Mouse (Mus musculus) layer of hippocampus, adult 8-10 months (tissue): Measurements from ENCODE around the gene Bmp8b. TPM values are rescaled to one million over a fixed set of nuclear protein-coding genes. Genes with fewer than 3 reads are reported as not detected.
"Not testable (repeated sequence)": the region's sequence is repeated elsewhere in the genome, so short reads cannot be mapped to it uniquely, and the experiment has no call there.

Experiments
- DNase-seq, 2 experiments: peaks; one replicate each; pipeline ENCODE4 v3.0.0; 2022; ENCODE audit warnings: low spot score in 2 of 2
- total RNA-seq, 4 experiments: library from RNA; stranded (reverse); gene quantifications; 2 replicates each; pipeline ENCODE4 v1.2.4; 2022

Gene Bmp8b
- total RNA-seq, 4 experiments from 2014 or later = 0.18 to 0.40 (median 0.27) TPM; not detected in 1

GRCm38 (mm10) chr4:123110751-123111150, 5.8 kb downstream of the Bmp8b start:
- no peak for DNase-seq

GRCm38 (mm10) chr4:123111275-123111983, 6.5 kb downstream of the Bmp8b start:
- DNase-seq = not testable (repeated sequence)

DNA sequence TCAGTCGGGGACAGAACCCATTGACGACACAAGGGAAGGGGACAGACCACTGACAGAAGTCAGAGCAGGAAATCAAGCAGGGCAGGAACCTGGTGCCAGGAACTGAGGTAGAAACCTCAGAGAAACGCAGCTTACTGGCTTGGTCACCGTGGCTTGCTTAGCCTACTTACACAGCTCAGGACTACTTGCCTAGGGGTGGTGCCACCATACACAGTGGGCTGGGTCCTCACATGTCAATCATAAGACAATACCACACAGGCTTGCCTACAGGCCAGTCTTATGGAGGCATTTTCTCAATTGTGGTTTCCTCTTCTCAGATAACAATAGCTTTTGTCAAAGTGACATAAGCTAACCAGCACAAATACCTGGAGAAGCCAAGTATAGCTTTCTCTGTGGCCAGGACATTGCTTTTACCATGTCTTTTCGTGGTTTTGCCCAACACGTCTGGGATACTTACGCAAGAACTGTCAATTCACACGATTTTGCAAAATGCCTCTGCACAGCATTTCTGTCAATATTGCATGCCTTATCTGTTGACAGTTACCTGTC, 7.3 kb downstream of the Bmp8b start:
- DNase-seq = no peak

GRCm38 (mm10) chr4:123114651-123115050, 9.7 kb downstream of the Bmp8b start:
- DNase-seq = not testable (repeated sequence)

DNA sequence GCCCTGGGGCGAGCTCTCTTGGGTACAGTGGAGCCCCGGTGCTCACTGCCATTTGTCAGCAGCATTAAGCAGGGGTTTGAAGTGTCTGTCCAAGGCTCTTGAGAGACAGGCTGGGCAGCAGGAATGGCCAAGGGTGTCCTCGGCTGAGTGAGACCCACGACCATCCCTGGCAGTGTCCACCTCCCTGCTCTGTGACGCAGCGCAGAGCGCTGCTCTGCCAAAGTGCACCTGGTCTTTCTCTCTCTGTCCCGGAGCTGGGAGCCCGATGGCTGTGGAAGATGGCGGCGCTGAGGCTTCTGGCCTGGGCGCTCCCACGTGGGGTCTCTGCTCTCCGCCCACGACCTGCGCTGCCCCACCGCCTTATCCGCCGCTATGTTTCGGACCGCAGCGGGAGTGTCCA, 11.0 kb downstream of the Bmp8b start, which contains the start of gene Oxct2b:
Oxct2b (plus strand) TSS at position 256 of the 400 bp plus-strand sequence.
- DNase-seq = no peak

GRCm38 (mm10) chr4:123116640-123117039, 11.7 kb downstream of the Bmp8b start:
- DNase-seq = peak in 1 of 2 experiments; percentile 16

DNA sequence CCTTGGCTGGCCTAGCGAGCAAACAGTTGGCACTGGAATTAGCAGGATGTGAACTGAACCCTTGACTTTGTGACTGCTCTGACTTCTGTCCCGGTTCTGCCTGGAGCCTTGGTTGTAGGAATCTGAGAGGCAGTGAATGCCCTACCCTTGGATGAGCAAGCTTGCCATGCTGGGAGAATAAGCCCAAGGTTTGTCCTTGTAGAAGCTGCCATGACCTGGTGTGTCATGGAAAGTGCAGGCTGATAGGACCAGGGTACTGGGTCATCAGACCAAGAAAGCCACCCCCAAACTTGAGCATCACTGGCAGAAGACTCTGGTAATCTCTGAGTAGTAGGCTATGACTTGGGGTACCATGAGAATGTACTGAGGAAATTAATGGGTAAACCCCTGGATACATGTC, 16.3 kb downstream of the Bmp8b start:
- no peak for DNase-seq

GRCm38 (mm10) chr4:123126626-123127025, 21.7 kb downstream of the Bmp8b start:
- no peak for DNase-seq

DNA sequence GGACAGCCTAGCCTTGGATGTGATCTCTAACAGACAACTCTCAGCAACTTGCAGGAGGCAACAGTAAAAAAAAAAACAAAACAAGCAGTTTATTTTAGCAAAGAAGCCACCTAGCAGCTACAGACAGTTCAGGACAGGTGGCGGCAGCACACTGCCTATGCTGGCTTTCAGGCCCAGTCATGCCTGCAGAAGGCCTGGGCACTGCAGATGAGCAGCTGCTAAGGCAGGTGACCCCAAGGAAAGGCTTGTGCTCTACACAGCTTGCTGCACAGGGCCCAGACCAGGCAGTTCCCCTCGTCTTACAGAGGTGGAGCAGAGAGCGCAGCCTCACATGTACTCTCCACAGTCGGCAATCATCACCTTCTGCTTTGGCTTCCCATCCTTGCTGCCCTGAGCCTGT, 22.1 kb downstream of the Bmp8b start:
- no peak for DNase-seq

DNA sequence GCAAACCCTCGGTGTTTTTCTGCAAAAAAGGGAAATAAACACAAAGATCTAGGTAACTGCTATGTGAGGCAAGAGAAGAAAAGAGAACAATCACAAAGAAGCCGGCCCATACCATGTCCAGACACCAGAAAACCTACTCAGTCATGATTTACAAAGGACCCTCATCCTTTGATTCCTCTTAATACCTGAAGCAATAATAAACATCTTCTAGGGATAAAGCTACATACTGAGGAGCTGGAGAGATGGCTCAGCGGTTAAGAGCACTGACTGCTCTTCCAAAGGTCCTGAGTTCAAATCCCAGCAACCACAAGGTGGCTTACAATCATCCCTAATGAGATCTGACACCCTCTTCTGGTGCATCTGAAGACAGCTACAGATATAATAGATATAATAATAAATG, 32.6 kb downstream of the Bmp8b start:
- no peak for DNase-seq

DNA sequence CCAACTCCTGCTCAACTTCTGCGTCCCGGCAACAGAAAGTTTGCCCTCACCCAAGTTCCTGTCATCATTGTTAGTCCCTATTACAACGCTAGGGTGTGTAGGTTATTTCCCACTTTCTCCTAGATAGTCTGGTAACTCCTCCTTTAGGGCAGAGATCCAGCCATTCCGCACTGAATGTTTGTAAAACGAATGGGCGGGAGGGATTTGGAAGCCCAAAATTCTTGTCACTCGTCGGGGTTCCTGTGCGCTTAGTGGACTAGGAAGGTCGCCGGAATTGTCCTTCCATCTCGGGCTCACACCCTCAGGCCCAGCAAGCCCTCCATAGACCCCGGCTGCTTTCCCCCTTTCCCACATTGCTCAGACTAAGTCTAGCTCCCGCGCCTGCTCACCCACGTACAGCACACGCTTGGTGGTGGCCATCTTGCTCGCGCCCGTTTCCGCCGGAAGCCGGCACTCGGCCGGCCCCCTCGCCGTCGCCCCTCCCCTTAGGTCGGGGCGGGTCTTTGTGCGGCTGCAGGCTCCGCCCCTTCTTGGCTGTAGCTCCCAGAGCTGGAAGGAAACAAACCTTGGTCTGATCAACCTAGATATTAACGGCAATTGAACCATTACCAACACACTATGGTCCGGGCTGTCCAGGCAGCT, 34.7 kb downstream of the Bmp8b start, which contains the start of gene Ppie:
Ppie (minus strand) TSS at position 439 of the 642 bp plus-strand sequence.
- peak; percentile 26 to 53 for DNase-seq

DNA sequence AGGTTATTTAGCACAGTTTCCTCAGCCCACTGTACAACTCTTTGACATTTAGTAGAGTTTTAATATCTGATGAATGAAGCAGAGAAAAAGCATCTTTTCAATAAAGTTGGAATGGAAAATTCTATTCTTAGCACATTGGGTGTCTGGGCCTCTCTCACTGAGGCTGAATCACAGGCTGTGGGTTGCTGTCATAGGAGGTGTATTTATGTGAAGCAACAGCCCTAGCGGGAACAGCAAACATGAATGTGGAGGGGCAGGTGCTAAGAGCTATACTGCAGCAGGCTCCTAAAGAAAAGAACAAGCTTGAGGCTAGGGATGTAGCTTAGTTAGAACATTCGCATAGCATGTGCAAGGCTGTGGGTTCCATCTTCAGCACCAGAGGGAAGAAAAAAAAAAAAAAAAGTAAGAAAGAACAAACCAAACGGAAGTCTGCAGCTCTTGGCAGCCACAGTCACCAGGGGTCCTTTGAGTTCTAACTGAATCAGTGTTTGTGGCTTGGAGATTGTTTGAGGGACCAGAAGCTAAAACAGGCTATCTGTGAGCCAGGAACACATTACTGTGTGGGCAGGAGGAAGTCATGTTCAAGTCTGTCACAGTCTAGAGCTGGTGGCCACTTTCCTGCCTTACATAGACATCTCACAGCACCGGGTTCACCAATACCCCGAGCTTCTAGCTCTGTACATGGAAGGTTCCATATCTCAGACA, 42.6 kb downstream of the Bmp8b start:
- peak; percentile 39 to 46 for DNase-seq

GRCm38 (mm10) chr4:123152003-123152402, 47.0 kb downstream of the Bmp8b start:
- DNase-seq = no peak

GRCm38 (mm10) chr4:123152976-123153375, 48.0 kb downstream of the Bmp8b start:
- peak; percentile 76 to 78 for DNase-seq

DNA sequence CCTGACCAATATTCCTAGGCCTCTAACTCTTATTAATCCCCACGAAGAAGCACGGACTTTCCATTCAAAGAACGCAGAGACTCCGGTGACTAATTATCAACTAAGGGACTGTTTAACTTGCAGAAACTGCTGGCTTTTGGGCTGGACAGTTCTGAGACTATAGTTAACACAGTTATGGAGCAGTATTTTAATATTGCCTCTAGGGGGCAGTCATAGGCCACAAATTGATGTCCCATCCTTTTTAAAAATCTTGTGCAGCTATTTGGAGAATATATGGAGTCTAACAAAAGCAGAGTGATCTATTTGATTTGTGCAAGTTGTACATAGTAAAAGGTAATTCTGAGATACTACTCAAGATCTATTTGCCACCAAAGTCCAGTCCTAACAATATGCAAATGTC, 50.0 kb downstream of the Bmp8b start:
- peak in 1 of 2 experiments; percentile 46 for DNase-seq

DNA sequence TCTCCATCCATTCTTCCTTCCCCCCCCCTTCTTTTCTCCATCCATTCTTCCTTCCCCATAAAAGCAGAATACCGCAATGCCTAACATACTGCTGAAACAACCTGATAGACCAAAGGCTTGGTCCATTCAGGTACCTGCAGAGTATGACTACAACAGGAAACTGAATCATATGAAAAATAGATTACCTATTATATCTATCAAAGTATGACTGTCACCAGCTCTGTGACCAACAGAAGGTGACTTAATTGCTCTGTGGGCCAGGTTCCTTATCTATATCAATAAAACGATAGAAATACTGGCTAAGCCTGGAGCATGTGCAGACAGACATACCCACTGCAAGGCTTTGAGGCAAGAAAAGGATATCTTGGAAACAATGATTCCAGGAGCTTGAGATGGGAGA, 50.5 kb downstream of the Bmp8b start:
- no peak for DNase-seq

- DNase-seq = no peak
Measured at GRCm38 (mm10) chr4:123155840-123156239, 50.9 kb downstream of the Bmp8b start.

DNA sequence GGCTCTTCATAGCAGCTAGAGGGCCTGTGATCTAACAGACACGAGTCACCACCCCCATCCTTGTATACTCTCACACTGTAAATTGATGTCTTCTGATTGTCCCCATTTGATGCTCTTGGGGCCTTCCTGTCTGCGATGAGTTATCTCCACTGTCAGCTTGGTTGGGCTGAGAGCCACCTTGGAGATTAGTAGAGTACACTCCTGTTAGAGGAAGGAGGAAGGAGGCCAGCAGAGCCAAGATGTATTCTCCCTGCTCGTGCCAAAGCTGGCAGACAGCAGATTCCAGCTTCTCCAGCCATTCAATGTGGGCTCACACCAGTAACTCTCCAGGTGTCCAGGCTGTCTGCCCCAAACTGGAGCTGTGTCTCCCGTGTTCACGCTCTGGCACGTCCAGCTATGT, 55.6 kb downstream of the Bmp8b start:
- DNase-seq = no peak

DNA sequence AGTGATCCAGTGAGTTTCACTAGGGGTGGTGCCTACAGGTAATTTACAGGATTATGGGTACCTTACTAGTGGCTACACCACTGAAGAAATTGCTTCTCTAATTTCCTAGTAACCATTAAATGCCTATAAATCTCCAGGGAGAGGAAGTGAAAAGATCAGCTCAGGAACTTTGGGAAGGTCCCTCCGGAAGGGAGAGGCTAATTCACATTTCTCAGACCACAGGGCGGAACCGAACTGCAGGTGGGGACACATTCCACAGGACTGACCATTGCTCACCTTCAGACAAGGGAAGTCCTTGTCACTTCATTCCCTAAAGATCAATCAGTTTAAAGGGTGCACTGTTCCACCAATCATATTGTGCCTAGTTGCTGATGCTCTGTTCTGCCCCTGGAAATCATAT, 56.3 kb downstream of the Bmp8b start:
- DNase-seq = not testable (repeated sequence)

DNA sequence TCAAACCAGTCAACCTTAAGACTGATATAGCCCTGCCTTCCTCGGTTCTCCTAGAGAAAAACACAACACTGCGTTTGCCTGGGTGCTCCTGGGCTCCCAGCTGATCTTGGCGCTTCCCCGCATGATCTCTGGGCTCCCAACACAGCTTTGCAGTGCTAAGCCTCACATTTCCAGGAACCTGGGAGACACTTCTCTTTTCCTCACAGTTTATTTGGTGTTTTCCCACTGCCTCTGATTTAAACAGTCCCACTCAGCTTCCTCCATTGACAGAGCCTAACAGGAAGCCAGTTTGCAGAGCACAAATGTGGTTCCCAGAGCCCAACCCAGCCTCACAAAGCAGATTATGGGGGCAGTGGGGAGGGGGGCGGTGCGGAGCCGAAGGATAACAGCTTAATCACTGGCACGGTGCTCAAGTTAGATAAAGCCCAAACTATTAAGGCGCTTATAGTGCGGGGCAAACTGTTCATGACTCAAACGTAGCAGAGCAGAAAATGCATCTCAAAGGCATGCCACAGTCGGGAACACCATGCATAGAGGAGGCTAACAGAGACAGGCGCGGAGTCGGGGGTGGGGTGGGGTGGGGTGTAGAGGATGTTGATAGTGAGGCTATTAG, 57.4 kb downstream of the Bmp8b start:
- no peak for DNase-seq

DNA sequence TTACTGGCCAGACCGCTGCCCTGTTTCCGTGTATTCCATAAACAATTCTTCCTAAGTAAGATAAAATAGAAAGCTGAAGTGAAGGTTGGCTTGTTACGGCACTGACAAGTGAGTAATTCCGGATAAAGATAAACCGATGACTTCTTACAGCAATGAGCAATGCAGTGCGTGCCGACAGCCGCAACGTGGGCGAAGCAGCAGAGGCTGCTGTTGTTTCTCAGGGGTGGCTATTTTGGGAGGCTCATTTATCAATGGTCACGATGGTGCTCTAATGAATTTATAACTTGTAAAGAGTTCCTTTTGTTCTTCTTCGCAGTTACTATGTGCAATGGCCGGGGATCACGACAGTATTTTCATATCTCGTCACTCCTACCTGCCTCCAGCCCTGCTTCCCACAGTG, 59.2 kb downstream of the Bmp8b start:
- DNase-seq = peak; percentile 52 to 62
